Mouse (Mus musculus) activated CD4-positive, CD25-positive, alpha-beta regulatory T cell (primary cell): ENCODE data around the gene Mmd. TPM values are rescaled to one million over a fixed set of nuclear protein-coding genes. Genes with fewer than 3 reads are reported as not detected.

Experiments
- polyA plus RNA-seq, 2 experiments: library from polyadenylated mRNA; unstranded; fragments of 100-300 nt; shearing (Covaris generic); gene quantifications; one replicate each; pipeline ENCODE4 v1.2.1; 2017

Mmd gene
- 10 to 100 TPM; 27.2 to 49.9 TPM for polyA plus RNA-seq

DNA sequence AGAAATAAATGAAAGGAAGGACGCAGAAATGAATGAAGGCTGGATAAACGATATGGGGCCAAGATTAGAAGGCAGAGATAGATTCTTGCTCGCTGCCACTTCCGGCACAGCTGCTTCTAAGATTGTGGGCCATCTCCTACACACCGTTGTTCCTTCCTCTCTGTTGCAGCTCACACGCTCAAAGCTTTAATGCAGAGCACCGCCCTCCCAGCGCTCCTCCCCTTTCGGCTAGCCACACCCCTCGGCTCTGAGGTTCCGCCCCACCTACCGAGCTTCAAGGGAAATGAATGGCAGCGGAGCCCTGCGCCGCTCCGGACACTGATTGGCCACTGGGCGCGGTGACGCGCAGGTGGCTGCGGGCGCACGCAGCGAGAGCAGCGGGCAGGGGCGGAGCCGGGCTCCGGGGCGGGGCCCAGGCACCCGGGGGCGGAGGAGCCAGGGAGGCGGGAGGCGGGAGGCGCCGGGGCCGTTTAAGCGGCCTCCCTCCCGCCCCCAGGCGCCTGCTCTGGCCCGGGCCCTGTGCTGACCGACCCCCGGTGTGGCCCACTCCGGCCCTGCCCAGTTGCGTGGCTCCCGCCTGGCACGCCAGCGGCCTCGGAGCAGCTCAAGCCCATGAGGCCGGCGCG lies at the start of gene Mmd:
Gene Mmd, plus strand, starts transcription at position 432 of the 626 bp plus-strand sequence.

Other genes with a start within 250 kb of the Mmd start
- 1 to 10 TPM; 3.6 to 5.6 TPM for gene Pctp, start 246.6 kb upstream of the Mmd start, polyA plus RNA-seq
- under 1 TPM in 1 of 2 experiments, not detected in 1; 0.30 TPM for gene Tmem100, start 219.1 kb upstream of the Mmd start, polyA plus RNA-seq
- gene Gm45716, start 61.8 kb upstream of the Mmd start, polyA plus RNA-seq: 10 to 100 TPM; 13.0 to 18.0 TPM
- gene Hlf, start 141.4 kb downstream of the Mmd start, polyA plus RNA-seq: under 1 TPM; 0.27 to 0.30 TPM